Mouse (Mus musculus): ENCODE results near the gene Rnf26. TPM values are rescaled to one million over a fixed set of nuclear protein-coding genes. Genes with fewer than 3 reads are reported as not detected.
A peak's percentile ranks its signal among the peaks of the same experiment; 100 is the strongest.

Gene Rnf26
- polyA plus RNA-seq, 1 experiment, result 26.4 TPM

- Histone ChIP-seq H3K27ac (ENCODE audit: insufficient read depth, low read depth, low read length) (peak overlapping the region; percentile 54), H3K4me1 (ENCODE audit: control insufficient read depth, insufficient read depth, insufficient read length, low read length) (peaks cover 13% of the 10 kb centered on the region), H3K4me3 (ENCODE audit: low read depth, low read length) (no peak overlapping the region), H3K36me3 (ENCODE audit: control insufficient read depth, insufficient read depth, low read length) (peaks cover 35% of the 10 kb centered on the region), H3K27me3 (ENCODE audit: control insufficient read depth, insufficient read depth, low read length) (no peaks in the 10 kb centered on the region)
- TF ChIP-seq CTCF (IDR thresholded peaks at IDR 0.05; ENCODE audit: extremely low read depth, insufficient read length, insufficient replicate concordance, low read depth, low read length), result no peak
- TF ChIP-seq POLR2A (IDR thresholded peaks at IDR 0.05; ENCODE audit: low read depth, low read length), result no peak
- 35% methylated on average over 12 of the region's 12 CpGs for WGBS
Measured at GRCm38 (mm10) chr9:44088877-44089608, 24.3 kb downstream of the Rnf26 start.

GRCm38 (mm10) chr9:44087761-44088455, 25.4 kb downstream of the Rnf26 start:
- H3K4me1 ChIP-seq (ENCODE audit: control insufficient read depth, insufficient read depth, insufficient read length, low read length), result peaks cover 18% of the 10 kb centered on the region
- TF ChIP-seq POLR2A (IDR thresholded peaks at IDR 0.05; ENCODE audit: low read depth, low read length) (no peak), CTCF (IDR thresholded peaks at IDR 0.05; ENCODE audit: extremely low read depth, insufficient read length, insufficient replicate concordance, low read depth, low read length) (no peak)
- peak overlapping the region; percentile 45 for H3K4me3 ChIP-seq (ENCODE audit: low read depth, low read length)
- no peaks in the 10 kb centered on the region for H3K27me3 ChIP-seq (ENCODE audit: control insufficient read depth, insufficient read depth, low read length)
- H3K36me3 ChIP-seq (ENCODE audit: control insufficient read depth, insufficient read depth, low read length), result peaks cover 25% of the 10 kb centered on the region
- H3K27ac ChIP-seq (ENCODE audit: insufficient read depth, low read depth, low read length), result peak overlapping the region; percentile 34; the same call in 1 of the 2 replicates
- 11% methylated on average over 15 of the region's 15 CpGs for WGBS

- Histone ChIP-seq H3K36me3 (ENCODE audit: control insufficient read depth, insufficient read depth, low read length) (peaks cover 17% of the 10 kb centered on the region), H3K4me3 (ENCODE audit: low read depth, low read length) (peak overlapping the region; percentile 48), H3K27ac (ENCODE audit: insufficient read depth, low read depth, low read length) (no peak overlapping the region; the same call in 1 of the 2 replicates), H3K27me3 (ENCODE audit: control insufficient read depth, insufficient read depth, low read length) (no peaks in the 10 kb centered on the region), H3K4me1 (ENCODE audit: control insufficient read depth, insufficient read depth, insufficient read length, low read length) (peaks cover 23% of the 10 kb centered on the region)
- WGBS, result 32% methylated on average over 10 of the region's 10 CpGs
- peak; percentile 43; the same call in 1 of the 2 replicates for TF ChIP-seq POLR2A (IDR thresholded peaks at IDR 0.05; ENCODE audit: low read depth, low read length)
- no peak for TF ChIP-seq CTCF (IDR thresholded peaks at IDR 0.05; ENCODE audit: extremely low read depth, insufficient read length, insufficient replicate concordance, low read depth, low read length)
Measured at GRCm38 (mm10) chr9:44086960-44087359, 26.4 kb downstream of the Rnf26 start.

DNA sequence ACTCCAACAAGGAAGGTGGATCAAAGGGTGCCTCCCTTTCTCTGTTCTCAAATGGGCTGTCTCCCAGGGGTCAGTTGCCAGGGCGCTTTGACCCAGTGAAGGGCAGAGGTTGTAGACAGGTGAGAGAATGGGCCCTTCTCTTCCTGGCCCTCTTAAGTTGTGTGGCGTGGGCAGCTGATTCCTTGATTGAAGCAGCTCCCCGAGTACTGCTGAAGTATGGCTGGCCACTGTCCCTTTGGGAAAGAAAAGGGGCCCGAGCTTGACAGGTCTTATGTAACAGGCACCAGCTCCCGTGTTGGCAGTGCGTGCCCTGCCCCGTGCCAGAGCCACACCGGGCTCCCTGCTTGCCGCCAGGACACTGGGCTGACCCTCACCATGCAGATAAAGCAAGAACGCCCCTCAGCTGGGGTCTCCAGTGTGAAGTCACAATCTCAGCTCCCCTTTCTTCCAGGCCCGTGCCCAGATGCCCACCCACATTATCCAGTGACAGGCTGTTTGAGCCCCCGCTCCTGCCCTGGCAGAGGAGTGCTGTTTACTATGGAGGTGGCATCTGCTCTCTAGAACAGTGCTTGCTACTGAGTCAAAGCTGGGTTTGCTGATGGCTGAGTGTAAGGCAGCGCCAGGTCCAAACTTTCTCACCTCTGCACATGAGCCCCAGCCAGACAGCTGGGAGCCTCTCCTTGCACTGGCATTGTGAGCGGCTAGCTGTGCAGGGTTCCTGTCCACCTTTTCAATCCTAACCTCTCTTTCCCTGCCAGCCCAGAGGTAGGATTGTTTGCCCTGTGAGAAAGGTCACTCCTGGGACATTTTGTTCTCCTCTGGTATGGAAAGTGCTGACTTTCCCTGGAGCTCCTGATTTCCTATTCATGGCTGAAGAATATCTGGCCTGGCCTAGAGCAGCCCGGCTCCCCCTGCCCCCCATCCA, 27.3 kb downstream of the Rnf26 start:
- no peak; the same call in 1 of the 2 replicates for TF ChIP-seq POLR2A (IDR thresholded peaks at IDR 0.05; ENCODE audit: low read depth, low read length)
- TF ChIP-seq CTCF (IDR thresholded peaks at IDR 0.05; ENCODE audit: extremely low read depth, insufficient read length, insufficient replicate concordance, low read depth, low read length), result no peak
- peak overlapping the region; percentile 81 for H3K4me3 ChIP-seq (ENCODE audit: low read depth, low read length)
- H3K27me3 ChIP-seq (ENCODE audit: control insufficient read depth, insufficient read depth, low read length), result no peaks in the 10 kb centered on the region
- peaks cover 7% of the 10 kb centered on the region for H3K36me3 ChIP-seq (ENCODE audit: control insufficient read depth, insufficient read depth, low read length)
- peaks cover 29% of the 10 kb centered on the region for H3K4me1 ChIP-seq (ENCODE audit: control insufficient read depth, insufficient read depth, insufficient read length, low read length)
- H3K27ac ChIP-seq (ENCODE audit: insufficient read depth, low read depth, low read length), result peak overlapping the region; percentile 94
- WGBS, result 25% methylated on average over 15 of the region's 15 CpGs

DNA sequence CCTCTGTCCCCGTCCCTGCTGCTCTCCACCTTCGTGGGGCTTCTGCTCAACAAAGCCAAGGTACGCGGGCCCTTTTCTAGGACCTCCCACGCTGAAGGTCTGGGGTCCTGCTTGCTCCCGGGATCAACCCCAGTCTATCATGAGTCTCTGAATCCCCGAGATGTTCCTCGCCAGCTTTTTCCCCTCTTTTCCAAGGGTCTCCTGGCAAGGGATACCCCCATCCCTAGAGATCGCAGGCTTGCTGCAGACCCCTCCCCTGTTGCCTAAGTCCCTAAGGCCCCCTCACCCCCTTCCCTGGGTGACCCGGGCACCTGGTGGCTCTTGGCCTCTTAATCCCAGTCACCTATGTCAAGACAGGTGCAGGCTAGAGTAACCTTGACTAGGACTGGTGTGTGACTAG, 28.0 kb downstream of the Rnf26 start:
- peak overlapping the region; percentile 94 for H3K27ac ChIP-seq (ENCODE audit: insufficient read depth, low read depth, low read length)
- H3K36me3 ChIP-seq (ENCODE audit: control insufficient read depth, insufficient read depth, low read length), result 0 out of 2 replicates have a peak, but pooled peaks cover 3% of the 10 kb centered on the region
- peaks cover 37% of the 10 kb centered on the region for H3K4me1 ChIP-seq (ENCODE audit: control insufficient read depth, insufficient read depth, insufficient read length, low read length)
- H3K27me3 ChIP-seq (ENCODE audit: control insufficient read depth, insufficient read depth, low read length), result no peaks in the 10 kb centered on the region
- H3K4me3 ChIP-seq (ENCODE audit: low read depth, low read length), result peak overlapping the region; percentile 81
- 5% methylated on average over 10 of the region's 10 CpGs for WGBS
- TF ChIP-seq POLR2A (IDR thresholded peaks at IDR 0.05; ENCODE audit: low read depth, low read length), result no peak

DNA sequence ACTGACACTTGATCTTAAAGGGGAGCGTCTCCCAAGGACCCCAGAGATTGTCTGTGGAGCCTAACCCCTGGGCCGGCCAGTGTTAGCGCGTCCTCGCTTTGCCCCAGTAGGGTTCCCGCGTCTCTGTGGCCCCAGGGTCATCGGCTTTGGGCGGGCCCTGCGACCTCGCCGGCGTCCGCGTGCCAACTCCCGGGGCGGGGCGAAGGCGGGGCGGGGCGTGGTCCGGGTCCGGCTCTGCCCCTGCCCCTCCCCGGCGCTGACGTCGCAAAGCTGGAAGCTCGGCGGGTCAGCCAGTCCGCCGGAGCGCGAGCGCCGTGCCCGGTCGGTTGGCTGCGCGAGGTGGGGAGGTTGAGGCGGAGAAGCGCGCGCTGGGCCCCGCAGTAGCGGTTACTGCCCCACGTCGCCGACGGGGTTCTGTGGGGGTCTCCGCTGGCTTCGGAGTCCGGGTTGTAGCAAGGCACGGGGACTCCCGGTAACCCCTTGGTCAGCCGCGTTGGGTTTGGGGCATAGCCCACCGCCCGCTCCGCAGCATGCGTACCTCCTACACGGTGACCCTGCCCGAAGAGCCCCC, 28.6 kb downstream of the Rnf26 start:
- Histone ChIP-seq H3K4me1 (ENCODE audit: control insufficient read depth, insufficient read depth, insufficient read length, low read length) (peaks cover 41% of the 10 kb centered on the region), H3K27me3 (ENCODE audit: control insufficient read depth, insufficient read depth, low read length) (no peaks in the 10 kb centered on the region), H3K4me3 (ENCODE audit: low read depth, low read length) (peak overlapping the region; percentile 81), H3K27ac (ENCODE audit: insufficient read depth, low read depth, low read length) (peak overlapping the region; percentile 96), H3K36me3 (ENCODE audit: control insufficient read depth, insufficient read depth, low read length) (0 out of 2 replicates have a peak, but pooled peaks cover 2% of the 10 kb centered on the region)
- WGBS, result under 1% methylated on average over 61 of the region's 62 CpGs
- peak; percentile 88; the same call in 1 of the 2 replicates for TF ChIP-seq POLR2A (IDR thresholded peaks at IDR 0.05; ENCODE audit: low read depth, low read length)
- TF ChIP-seq CTCF (IDR thresholded peaks at IDR 0.05; ENCODE audit: extremely low read depth, insufficient read length, insufficient replicate concordance, low read depth, low read length), result no peak; the same call in 1 of the 2 replicates

Data from small intestine, adult 2 months (tissue).